23 mouse cellular contexts compared by ENCODE assay signal in genomic region chr2:158695811-158696210, GRCm38 (mm10). TPM values are rescaled to one million over a fixed set of nuclear protein-coding genes. Genes with fewer than 3 reads are reported as not detected.
DNase-seq lines count a peak whose midpoint lies in the region; ATAC-seq and TF ChIP-seq lines count a peak whose summit lies in the region.
"Had no signal": no experiment of that assay in that cellular context is flagged by ENCODE, and none has a peak within 500 bp of the region (broad histone marks: within the 10 kb centered on the region; RNA-seq: fewer than 3 reads in every experiment).

No protein-coding gene starts in this region.

- H3K9ac ChIP-seq in heart, adult 2 months (ENCODE audit: low read depth, low read length): no peak overlapping the region
- H3K9ac ChIP-seq in stomach, postnatal 0 days (ENCODE audit: low read length): no peak overlapping the region
- H3K9ac ChIP-seq: hindbrain, embryonic 12.5 days; liver, embryonic 12.5 days; midbrain, embryonic 15.5 days; neural tube, embryonic 15.5 days had no signal

- TF ChIP-seq EP300 in heart, adult 2 months (IDR thresholded peaks at IDR 0.05; ENCODE audit: insufficient read depth, low read depth, low read length): no peak
- TF ChIP-seq EP300 in stomach, postnatal 0 days (optimal IDR thresholded peaks at IDR 0.05): no peak

- no peak for ATAC-seq in stomach, postnatal 0 days (ENCODE audit: low FRiP score, low TSS enrichment)
- ATAC-seq: forebrain, embryonic 16.5 days; liver, embryonic 12.5 days; midbrain, embryonic 15.5 days had no signal

- H3K36me3 ChIP-seq in heart, adult 2 months (ENCODE audit: control insufficient read depth, insufficient read depth, low read length): no peaks in the 10 kb centered on the region
- no peaks in the 10 kb centered on the region for H3K36me3 ChIP-seq in stomach, postnatal 0 days (ENCODE audit: control insufficient read depth, insufficient read depth, low read length)
- H3K36me3 ChIP-seq: hindbrain, embryonic 12.5 days; liver, embryonic 12.5 days; midbrain, embryonic 15.5 days had no signal

- H3K9me3 ChIP-seq in stomach, postnatal 0 days (ENCODE audit: control insufficient read depth, low read length): no peaks in the 10 kb centered on the region
- H3K9me3 ChIP-seq: hindbrain, embryonic 12.5 days; liver, embryonic 12.5 days; midbrain, embryonic 15.5 days; neural tube, embryonic 15.5 days had no signal

- intact Hi-C loops in heart, adult 2 months (cut with DNase I): loop anchor here (2.0 to 5.0 kb wide), 2 partner anchors 23 to 36 kb away; no protein-coding TSS in a partner anchor

- H3K79me2 ChIP-seq in heart, adult 2 months (replicated peaks; ENCODE audit: control insufficient read depth, insufficient read depth, low read length): no peaks in the 10 kb centered on the region

- H3K27me3 ChIP-seq in heart, adult 2 months (ENCODE audit: control insufficient read depth, insufficient read depth, low read length): no peaks in the 10 kb centered on the region
- H3K27me3 ChIP-seq in stomach, postnatal 0 days (ENCODE audit: control insufficient read depth, insufficient read depth, low read length): no peaks in the 10 kb centered on the region
- H3K27me3 ChIP-seq: CH12.LX; hindbrain, embryonic 12.5 days; liver, embryonic 12.5 days; midbrain, embryonic 15.5 days; neural tube, embryonic 15.5 days had no signal

- no peak for TF ChIP-seq POLR2A in heart, adult 2 months (IDR thresholded peaks at IDR 0.05; ENCODE audit: insufficient read depth, low read depth, low read length)

- 85% methylated on average over 27 of the region's 27 CpGs for WGBS in heart, adult 2 months
- 84% methylated on average over 27 of the region's 27 CpGs for WGBS in stomach, postnatal 0 days

- no peak overlapping the region for H3K4me2 ChIP-seq in stomach, postnatal 0 days (replicated peaks; ENCODE audit: low read depth)
- H3K4me2 ChIP-seq: hindbrain, embryonic 12.5 days; liver, embryonic 12.5 days; midbrain, embryonic 15.5 days; neural tube, embryonic 15.5 days had no signal

- no peak for TF ChIP-seq CTCF in heart, adult 2 months (IDR thresholded peaks at IDR 0.05)
- no peak for TF ChIP-seq CTCF in layer of hippocampus, adult 2 months (conservative IDR thresholded peaks at IDR 0.05)
- TF ChIP-seq CTCF in stomach, postnatal 0 days (IDR thresholded peaks at IDR 0.05; ENCODE audit: low read depth): no peak

- H3K27ac ChIP-seq in heart, adult 2 months: peak overlapping the region; percentile 75
- H3K27ac ChIP-seq in layer of hippocampus, adult 2 months: peak overlapping the region; percentile 62; the same call in 1 of the 2 replicates
- no peak overlapping the region for H3K27ac ChIP-seq in stomach, postnatal 0 days (replicated peaks)
- H3K27ac ChIP-seq: hindbrain, embryonic 12.5 days; kidney, postnatal 0 days; liver, embryonic 12.5 days; midbrain, embryonic 15.5 days; neural tube, embryonic 15.5 days had no signal

- no peak for DNase-seq in heart, adult 2 months
- no peak for DNase-seq in heart, adult 18-20 months
- DNase-seq in layer of hippocampus, adult 2 months (ENCODE audit: low spot score in 2 of 2): no peak
- no peak for DNase-seq in layer of hippocampus, postnatal 10 days (ENCODE audit: low spot score in 2 of 2)
- peak; percentile 30 for DNase-seq in right cerebral cortex, adult 18-20 months
- DNase-seq in right cerebral cortex, postnatal 36 days (ENCODE audit: low spot score in 2 of 2): no peak
- no peak for DNase-seq in stomach, postnatal 0 days (ENCODE audit: low spot score)
- DNase-seq: cerebellum, adult 2 months; cerebellum, postnatal 36 days; left cerebral cortex, postnatal 4 days; lung, adult 2 months; right cerebral cortex, postnatal 14 days; thymus, adult 18-20 months; thymus, postnatal 4 days had no signal

- H3K4me3 ChIP-seq in heart, adult 2 months: no peak overlapping the region
- H3K4me3 ChIP-seq in layer of hippocampus, adult 2 months: no peak overlapping the region
- no peak overlapping the region for H3K4me3 ChIP-seq in stomach, postnatal 0 days (ENCODE audit: low read depth, low read length)
- H3K4me3 ChIP-seq: erythroblast, embryonic 14.5 days; hindbrain, embryonic 12.5 days; liver, embryonic 12.5 days; midbrain, embryonic 15.5 days; myocyte; neural tube, embryonic 15.5 days had no signal

- H3K4me1 ChIP-seq in heart, adult 2 months (ENCODE audit: control insufficient read depth, insufficient read depth, low read length): peaks cover 10% of the 10 kb centered on the region
- H3K4me1 ChIP-seq in stomach, postnatal 0 days (replicated peaks; ENCODE audit: control insufficient read depth, insufficient read depth): no peaks in the 10 kb centered on the region
- H3K4me1 ChIP-seq: liver, embryonic 12.5 days; midbrain, embryonic 15.5 days; neural tube, embryonic 15.5 days had no signal

RNA-seq across cellular contexts. Expression of gene Ppp1r16b, which starts 30.6 kb away (rescaled TPM):
- total RNA-seq in heart, adult 2 months (2021): 10 to 100 TPM; 10.4 to 12.3 TPM
- 3.3 and 5.3 TPM in 2 replicates for polyA plus RNA-seq in heart, adult 2 months (2012; rRNA removed)
- total RNA-seq in heart, adult 18-20 months (2021): 10 to 100 TPM; 11.6 to 16.1 TPM
- 100 to 1,000 TPM; 147 to 150 TPM for total RNA-seq in layer of hippocampus, adult 2 months (2021)
- total RNA-seq in layer of hippocampus, postnatal 10 days (2021): 10 to 100 TPM; 63.1 to 68.0 TPM
- polyA plus RNA-seq in stomach, postnatal 0 days (2015; fragmentation: Nextera tagmentation; extraction: Ambion mirVana): 2.0 and 2.1 TPM in 2 replicates
